Mouse (Mus musculus) heart, adult 2 months (tissue): ENCODE results near the gene Sp8. TPM values are rescaled to one million over a fixed set of nuclear protein-coding genes. Genes with fewer than 3 reads are reported as not detected.
A peak's percentile ranks its signal among the peaks of the same experiment; 100 is the strongest.

Experiments
- DNase-seq, 2 experiments: peaks; one replicate each; pipeline ENCODE4 v3.0.0; 2021
- H3K27ac ChIP-seq: fragments of 200-600 bp; 2 replicates; pipeline ENCODE4 v1.8.1; 2022
- H3K27me3 ChIP-seq: fragments of 200-500 bp; 2 replicates; pipeline ENCODE4 v1.6.1; 2012; ENCODE audit warnings: mild to moderate bottlenecking, low read length, inconsistent platforms, mixed read lengths; ENCODE audit not compliant: control insufficient read depth, insufficient read depth
- H3K36me3 ChIP-seq: fragments of 200-500 bp; 2 replicates; pipeline ENCODE4 v1.6.1; 2012; ENCODE audit warnings: low read length, inconsistent platforms; ENCODE audit not compliant: control insufficient read depth, insufficient read depth
- H3K4me1 ChIP-seq: fragments of 200-500 bp; 2 replicates; pipeline ENCODE4 v1.6.1; 2011; ENCODE audit warnings: low read length; ENCODE audit not compliant: control insufficient read depth, insufficient read depth
- H3K4me3 ChIP-seq: fragments of 200-600 bp; 2 replicates; pipeline ENCODE4 v1.8.1; 2022
- H3K79me2 ChIP-seq: fragments of 200-500 bp; replicated peaks from 2 replicates; pipeline ENCODE4 v1.6.1; 2012; ENCODE audit warnings: mild to moderate bottlenecking, inconsistent platforms, low read length, moderate library complexity, mixed read lengths; ENCODE audit not compliant: control insufficient read depth, insufficient read depth
- H3K9ac ChIP-seq: fragments of 200-500 bp; 2 replicates; pipeline ENCODE4 v1.6.1; 2012; ENCODE audit warnings: low read depth, mild to moderate bottlenecking, control low read depth, inconsistent platforms, low read length, mixed read lengths
- CTCF ChIP-seq: fragments of 200-600 bp; IDR thresholded peaks from 2 replicates; pipeline ENCODE4 v1.8.1; 2022; ENCODE audit warnings: antibody characterized with exemption, mild to moderate bottlenecking, moderate library complexity
- EP300 ChIP-seq: fragments of 200-500 bp; IDR thresholded peaks from 2 replicates; pipeline ENCODE4 v1.6.1; 2011; ENCODE audit warnings: low read depth, low read length, control low read depth; ENCODE audit not compliant: insufficient read depth
- POLR2A ChIP-seq: fragments of 200-500 bp; IDR thresholded peaks from 2 replicates; pipeline ENCODE4 v1.6.1; 2011; ENCODE audit warnings: mild to moderate bottlenecking, low read depth, low read length, control low read depth; ENCODE audit not compliant: insufficient read depth
- WGBS: fragments of 180-500 bp; shearing (Covaris S2); methylation state at CpG from one replicate; pipeline ENCODE4 v1.1.7; 2018; 5-methylcytosine and 5-hydroxymethylcytosine counted together
- intact Hi-C: fragments of 180-260 bp; cut with DNase I; formaldehyde crosslinking; loops from one replicate; pipeline ENCODE4 v1.15.1; 2025
- long read RNA-seq: library from polyadenylated mRNA; stranded (forward); transcript quantifications from one replicate; pipeline ENCODE4 v2.0.0, GENCODE M21; 2021
- polyA plus RNA-seq: library from polyadenylated mRNA; depleted of rRNA; stranded (reverse); fragments of >200 nt; gene quantifications from 2 replicates; pipeline ENCODE4 v1.2.3, GENCODE M21; 2012; rRNA removed
- total RNA-seq, 2 experiments: library from RNA; stranded (reverse); gene quantifications; 2 replicates each; pipeline ENCODE4 v1.2.3; 2021

The Sp8 gene
- not detected for total RNA-seq
- polyA plus RNA-seq: not detected in 2 replicates
- long read RNA-seq: 0 reads

- no peaks in the 10 kb centered on the region for H3K36me3 ChIP-seq
- H3K4me3 ChIP-seq: peak within 1 kb of the TSS; percentile 35
- H3K4me1 ChIP-seq: no peaks in the 10 kb centered on the region
- H3K9ac ChIP-seq: no peak within 1 kb of the TSS
- intact Hi-C loops: loop anchor here (10.0 kb wide), 2 partner anchors 261 to 541 kb away; partner anchors contain the start of gene Sp4
- H3K79me2 ChIP-seq: no peaks in the 10 kb centered on the region
- TF ChIP-seq POLR2A (no peak), CTCF (no peak), EP300 (no peak)
- H3K27me3 ChIP-seq: peaks cover 36% of the 10 kb centered on the region
- DNase-seq: no peak
- WGBS: 6% methylated on average over 6 of the region's 6 CpGs
- no peak within 1 kb of the TSS for H3K27ac ChIP-seq
Observed at GRCm38 (mm10) chr12:118846221-118846620, at the start of gene Sp8. Sp8 (plus strand) TSS chr12:118846329.

DNA sequence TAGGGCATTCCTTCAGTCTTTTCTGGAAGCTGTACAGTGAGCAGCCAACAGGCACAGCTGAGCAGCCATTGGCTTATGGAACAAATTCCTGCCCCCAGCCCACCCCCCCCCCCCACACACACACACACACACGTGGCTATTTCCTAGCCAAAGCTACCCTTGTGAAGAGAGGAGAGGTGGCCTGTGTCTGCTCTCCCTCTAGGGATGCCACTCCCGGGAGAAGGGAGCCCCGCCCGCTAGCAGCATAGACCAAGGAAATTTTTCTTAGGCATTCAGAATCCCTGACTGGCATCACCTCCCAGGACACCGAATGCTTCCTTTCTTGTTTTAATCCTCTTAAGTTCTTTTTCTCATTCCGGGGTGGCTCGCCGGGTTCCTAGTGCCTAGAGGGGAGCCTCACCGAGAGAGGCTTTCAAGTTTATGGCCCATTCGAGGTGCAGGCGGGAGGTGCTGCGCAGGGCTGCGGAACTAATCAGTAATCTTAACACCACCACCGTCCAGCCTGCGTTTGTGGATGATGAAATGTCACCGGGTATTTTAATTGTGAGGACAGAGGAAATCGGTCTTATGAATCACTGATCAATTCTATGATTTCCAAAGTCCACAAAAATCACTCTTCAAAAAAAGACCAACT lies 34.7 kb upstream of the Sp8 start:
- no peak for DNase-seq

DNA sequence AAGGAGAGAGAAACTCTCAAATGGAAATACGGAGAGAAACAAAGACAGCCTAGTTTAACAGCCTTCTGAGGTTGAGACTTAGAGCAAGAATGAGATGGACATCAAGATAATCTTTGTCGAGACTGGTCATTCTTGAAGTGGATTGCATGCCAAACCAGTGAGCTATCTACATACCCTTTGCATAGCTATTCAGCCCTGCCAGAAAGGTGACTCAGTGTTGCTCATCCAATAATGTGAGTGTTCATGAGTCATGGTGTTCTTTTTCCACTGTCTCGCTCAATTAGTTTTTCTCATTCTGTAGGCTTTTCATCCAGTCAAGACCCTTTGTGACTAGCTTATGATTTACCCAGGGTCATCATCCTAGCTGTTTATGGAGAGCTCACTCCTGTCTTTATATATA lies 31.6 kb upstream of the Sp8 start:
- H3K9ac ChIP-seq: no peak overlapping the region
- 58% methylated on average over 3 of the region's 3 CpGs for WGBS
- no peak overlapping the region for H3K4me3 ChIP-seq
- no peaks in the 10 kb centered on the region for H3K79me2 ChIP-seq
- intact Hi-C loops: no loop called here
- H3K27me3 ChIP-seq: no peaks in the 10 kb centered on the region
- no peak for DNase-seq
- TF ChIP-seq EP300 (no peak), CTCF (no peak), POLR2A (no peak)
- H3K4me1 ChIP-seq: no peaks in the 10 kb centered on the region
- no peak overlapping the region for H3K27ac ChIP-seq
- H3K36me3 ChIP-seq: no peaks in the 10 kb centered on the region

More for the DNA sequence above, 34.7 kb upstream of the Sp8 start:
- TF ChIP-seq EP300 (no peak), POLR2A (no peak), CTCF (no peak)
- Histone ChIP-seq H3K9ac (no peak overlapping the region), H3K27me3 (no peaks in the 10 kb centered on the region), H3K27ac (no peak overlapping the region), H3K4me3 (no peak overlapping the region), H3K79me2 (no peaks in the 10 kb centered on the region), H3K36me3 (no peaks in the 10 kb centered on the region), H3K4me1 (no peaks in the 10 kb centered on the region)
- WGBS: 9% methylated on average over 17 of the region's 17 CpGs
- intact Hi-C loops: no loop called here

DNA sequence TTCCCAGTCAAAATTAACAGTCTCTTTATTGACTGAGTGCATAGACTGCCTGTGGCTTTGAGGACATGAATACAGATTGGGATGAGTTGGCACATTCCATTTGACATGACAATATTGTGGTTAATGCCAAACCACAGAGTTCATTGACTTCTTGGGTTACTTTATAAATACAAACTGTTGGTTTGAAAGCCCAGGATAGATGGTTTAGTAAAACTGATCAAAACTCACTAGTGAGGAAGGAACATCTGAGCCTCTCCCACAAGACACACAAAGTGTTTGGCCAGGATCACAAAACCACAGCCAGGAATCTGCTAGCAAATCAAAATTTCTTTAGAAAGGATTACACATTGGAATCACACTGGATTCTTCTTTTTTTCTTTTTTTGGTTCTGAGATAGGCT lies 30.0 kb upstream of the Sp8 start:
- H3K36me3 ChIP-seq: no peaks in the 10 kb centered on the region
- H3K4me3 ChIP-seq: no peak overlapping the region
- H3K79me2 ChIP-seq: no peaks in the 10 kb centered on the region
- H3K4me1 ChIP-seq: no peaks in the 10 kb centered on the region
- no peak for DNase-seq
- TF ChIP-seq EP300: no peak
- TF ChIP-seq CTCF: no peak
- TF ChIP-seq POLR2A: no peak
- no peaks in the 10 kb centered on the region for H3K27me3 ChIP-seq
- no peak overlapping the region for H3K9ac ChIP-seq
- intact Hi-C loops: no loop called here
- no peak overlapping the region for H3K27ac ChIP-seq

DNA sequence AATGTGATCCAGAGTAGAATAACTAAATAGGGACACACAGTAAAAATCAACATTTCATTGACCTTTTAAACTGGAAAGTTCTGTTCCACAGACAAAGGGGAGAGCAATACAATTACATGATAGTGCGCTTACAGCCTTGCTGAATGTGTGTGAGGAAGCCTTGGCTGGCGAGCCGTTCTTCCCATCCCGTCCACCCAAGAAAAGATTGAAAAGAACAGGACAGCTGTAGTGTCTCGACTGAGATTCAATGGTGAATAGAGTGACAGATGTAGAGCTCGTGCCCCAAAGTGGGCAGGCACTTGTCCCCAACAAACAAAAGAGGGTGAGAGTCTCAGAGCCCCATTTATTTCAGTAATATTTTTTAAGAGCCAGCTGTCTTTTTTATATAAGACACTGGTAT lies 16.2 kb upstream of the Sp8 start:
- Histone ChIP-seq H3K27me3 (no peaks in the 10 kb centered on the region), H3K4me1 (no peaks in the 10 kb centered on the region), H3K79me2 (no peaks in the 10 kb centered on the region), H3K36me3 (no peaks in the 10 kb centered on the region), H3K27ac (no peak overlapping the region), H3K4me3 (no peak overlapping the region), H3K9ac (no peak overlapping the region)
- no peak for DNase-seq
- 77% methylated on average over 6 of the region's 6 CpGs for whole genome bisulfite sequencing
- TF ChIP-seq CTCF (no peak), EP300 (no peak), POLR2A (no peak)
- intact Hi-C loops: no loop called here
